Mouse (Mus musculus) midbrain, embryonic 12.5 days (tissue): ENCODE data around the gene Susd4. TPM values are rescaled to one million over a fixed set of nuclear protein-coding genes. Genes with fewer than 3 reads are reported as not detected.
A peak's percentile ranks its signal among the peaks of the same experiment; 100 is the strongest.

Source experiments
- ATAC-seq: fragments of 200-750 bp; cut with Nextera tagmentation; 2 replicates; pipeline ENCODE4 v1.8.0; 2017; ENCODE audit warnings: low read depth, moderate TSS enrichment, moderate library complexity; ENCODE audit not compliant: low FRiP score
- H3K27ac ChIP-seq: fragments of 300-500 bp; sonication (generic); replicated peaks from 2 replicates; pipeline ENCODE4 v1.5.1; 2016; ENCODE audit warnings: mild to moderate bottlenecking
- H3K27me3 ChIP-seq: fragments of 300-500 bp; sonication (generic); 2 replicates; pipeline ENCODE4 v1.6.1; 2016; ENCODE audit warnings: mild to moderate bottlenecking
- H3K36me3 ChIP-seq: fragments of 300-500 bp; sonication (generic); 2 replicates; pipeline ENCODE4 v1.6.1; 2016
- H3K4me1 ChIP-seq: fragments of 300-500 bp; sonication (generic); 2 replicates; pipeline ENCODE4 v1.6.1; 2016
- H3K4me2 ChIP-seq: fragments of 300-500 bp; sonication (generic); replicated peaks from 2 replicates; pipeline ENCODE4 v1.6.1; 2016; ENCODE audit warnings: mild to moderate bottlenecking, moderate library complexity
- H3K4me3 ChIP-seq: fragments of 300-500 bp; sonication (generic); 2 replicates; pipeline ENCODE4 v1.5.1; 2016; ENCODE audit warnings: mild to moderate bottlenecking
- H3K9ac ChIP-seq: fragments of 300-500 bp; sonication (generic); replicated peaks from 2 replicates; pipeline ENCODE4 v1.6.1; 2016; ENCODE audit warnings: mild to moderate bottlenecking, moderate library complexity
- H3K9me3 ChIP-seq: fragments of 300-500 bp; sonication (generic); 2 replicates; pipeline ENCODE4 v1.6.1; 2016; ENCODE audit warnings: mild to moderate bottlenecking
- WGBS: fragments of 180-500 bp; shearing (Covaris S2); methylation state at CpG from one replicate; pipeline ENCODE4 v1.1.7; 2016; 5-methylcytosine and 5-hydroxymethylcytosine counted together
- polyA plus RNA-seq: library from polyadenylated mRNA; unstranded; fragments of >200 nt; fragmentation: Nextera tagmentation; extraction: Ambion mirVana; gene quantifications from 2 replicates; pipeline ENCODE4 v1.2.1, GENCODE M21; 2016

Susd4 gene
- polyA plus RNA-seq, 1 experiment from 2014 or later, result 28.3 TPM

DNA sequence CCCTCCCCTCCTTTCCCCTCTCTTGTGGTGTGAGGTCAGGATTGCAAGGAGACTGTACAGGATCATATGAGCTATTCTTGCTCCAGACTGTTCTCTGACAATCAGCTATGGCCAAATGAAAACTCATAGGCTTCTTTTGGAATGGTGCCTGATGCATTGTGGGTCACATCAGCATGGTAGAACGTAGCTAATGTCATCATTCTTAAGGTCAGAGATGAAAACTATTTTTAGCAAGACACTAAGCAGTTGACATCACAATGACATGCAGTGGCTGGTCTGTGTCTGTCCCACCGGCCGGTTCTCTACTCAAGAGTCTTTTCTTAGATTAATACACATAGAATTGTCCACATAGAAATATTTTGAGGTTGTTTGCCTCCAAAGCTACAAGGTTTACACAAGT is 142.0 kb downstream of the Susd4 start:
- no peaks in the 10 kb centered on the region for H3K36me3 ChIP-seq
- no peak for ATAC-seq
- H3K4me3 ChIP-seq, result no peak overlapping the region
- H3K27ac ChIP-seq, result no peak overlapping the region
- H3K9ac ChIP-seq, result no peak overlapping the region
- no peaks in the 10 kb centered on the region for H3K27me3 ChIP-seq
- 91% methylated on average over 3 of the region's 3 CpGs for WGBS
- no peak overlapping the region for H3K4me2 ChIP-seq
- peaks cover 11% of the 10 kb centered on the region for H3K4me1 ChIP-seq
- no peaks in the 10 kb centered on the region for H3K9me3 ChIP-seq

DNA sequence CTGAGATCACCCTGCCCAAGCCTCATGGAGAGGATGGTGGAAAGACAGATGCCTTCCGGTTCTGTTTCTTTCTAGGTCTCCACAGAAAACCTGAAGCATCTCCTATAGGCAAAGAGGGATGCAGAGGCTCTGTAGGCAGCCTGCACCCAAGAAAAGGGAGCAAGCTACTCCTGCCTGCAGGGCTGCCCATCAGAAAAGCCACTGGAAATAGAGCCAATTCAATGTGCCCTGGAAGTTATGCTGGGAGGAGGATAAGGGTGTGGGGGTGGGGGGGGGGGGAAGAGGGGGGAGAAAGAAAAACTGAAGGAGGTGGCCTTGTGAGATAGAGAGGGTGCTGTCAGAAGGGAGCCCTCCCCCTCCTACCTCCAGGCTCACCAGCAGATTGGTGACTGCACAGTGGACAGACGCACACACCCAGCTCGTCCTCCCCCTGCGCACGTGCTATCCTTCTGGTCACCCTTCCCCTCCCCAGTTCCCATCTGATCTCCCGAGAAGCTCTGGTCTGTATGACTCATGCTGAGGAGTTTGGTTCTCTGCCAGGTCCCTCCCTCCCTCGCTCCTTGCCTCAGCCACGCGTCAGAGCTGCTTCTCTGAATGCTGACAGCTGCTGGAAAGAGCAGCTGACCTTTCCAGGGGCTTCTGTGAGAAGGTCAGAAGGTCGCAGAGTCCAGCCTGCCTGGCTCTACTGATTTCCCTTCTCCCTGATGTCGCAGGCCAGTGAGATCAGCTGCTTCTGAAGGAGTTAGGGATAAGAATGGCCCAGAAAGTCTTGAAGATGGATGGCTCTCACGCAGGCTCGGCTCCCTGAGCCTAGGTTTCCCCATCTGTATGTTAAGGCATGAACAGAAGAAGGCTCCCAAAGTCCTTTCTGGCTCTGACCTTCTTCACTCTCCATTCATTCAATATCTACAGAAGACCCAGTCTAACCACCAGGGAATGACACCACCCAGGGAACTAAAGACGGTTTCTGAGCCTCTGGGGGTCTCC is 144.7 kb downstream of the Susd4 start:
- Histone ChIP-seq H3K4me2 (no peak overlapping the region), H3K36me3 (no peaks in the 10 kb centered on the region), H3K4me3 (no peak overlapping the region), H3K9me3 (0 out of 2 replicates have a peak, but pooled peaks cover 2% of the 10 kb centered on the region), H3K9ac (no peak overlapping the region), H3K4me1 (peaks cover 11% of the 10 kb centered on the region), H3K27me3 (no peaks in the 10 kb centered on the region), H3K27ac (0 out of 2 replicates have a peak overlapping the region, but pooled peaks have one; percentile 2)
- 15% methylated on average over 14 of the region's 14 CpGs for WGBS
- peak; percentile 89 for ATAC-seq

DNA sequence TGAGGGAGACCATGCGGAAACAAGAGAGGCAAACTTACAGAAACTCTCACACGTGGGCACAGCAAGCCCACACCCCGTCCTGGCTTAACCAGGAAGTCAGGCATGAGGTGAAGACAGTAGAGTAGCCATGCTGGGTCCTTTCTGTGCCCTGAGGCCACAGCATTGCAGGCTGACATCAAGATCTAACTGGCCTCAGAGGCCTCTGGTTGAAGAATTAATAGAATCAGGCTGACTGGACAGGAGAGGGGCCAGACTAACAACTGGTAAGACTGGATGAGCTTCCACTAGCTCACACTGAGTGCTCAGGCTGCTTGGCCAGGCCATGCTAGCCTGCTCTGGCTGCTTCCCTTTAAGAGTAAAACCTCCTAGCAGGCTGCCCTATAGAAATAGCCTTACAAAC is 145.4 kb downstream of the Susd4 start:
- Histone ChIP-seq H3K27ac (no peak overlapping the region), H3K4me2 (no peak overlapping the region), H3K4me3 (no peak overlapping the region), H3K9ac (no peak overlapping the region), H3K9me3 (0 out of 2 replicates have a peak, but pooled peaks cover 2% of the 10 kb centered on the region), H3K4me1 (peaks cover 11% of the 10 kb centered on the region), H3K36me3 (no peaks in the 10 kb centered on the region), H3K27me3 (no peaks in the 10 kb centered on the region)
- WGBS, result 43% methylated on average over 3 of the region's 3 CpGs
- no peak for ATAC-seq

DNA sequence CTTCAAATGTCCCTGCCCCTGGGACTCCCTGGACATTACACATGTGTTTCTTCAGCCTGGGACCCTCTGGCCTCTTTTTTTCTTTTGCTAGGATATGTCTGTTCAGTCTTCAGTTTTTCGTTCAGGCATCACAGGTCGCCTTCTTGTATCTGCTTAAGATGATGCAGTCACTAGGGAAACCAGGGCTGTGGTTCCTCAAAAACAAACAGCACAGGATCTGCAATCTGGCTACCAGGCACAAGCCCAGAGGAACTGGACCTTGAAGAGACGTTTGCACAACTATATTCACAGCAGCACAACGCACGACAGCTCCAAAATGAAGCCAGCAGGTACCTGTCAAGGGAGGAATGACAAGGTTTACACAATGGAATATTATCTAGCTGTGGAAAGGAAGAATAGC is 145.9 kb downstream of the Susd4 start:
- Histone ChIP-seq H3K4me1 (peaks cover 11% of the 10 kb centered on the region), H3K4me3 (no peak overlapping the region), H3K36me3 (no peaks in the 10 kb centered on the region), H3K9me3 (0 out of 2 replicates have a peak, but pooled peaks cover 2% of the 10 kb centered on the region), H3K4me2 (no peak overlapping the region), H3K9ac (no peak overlapping the region), H3K27me3 (no peaks in the 10 kb centered on the region), H3K27ac (no peak overlapping the region)
- WGBS, result 79% methylated on average over 5 of the region's 5 CpGs
- no peak for ATAC-seq

DNA sequence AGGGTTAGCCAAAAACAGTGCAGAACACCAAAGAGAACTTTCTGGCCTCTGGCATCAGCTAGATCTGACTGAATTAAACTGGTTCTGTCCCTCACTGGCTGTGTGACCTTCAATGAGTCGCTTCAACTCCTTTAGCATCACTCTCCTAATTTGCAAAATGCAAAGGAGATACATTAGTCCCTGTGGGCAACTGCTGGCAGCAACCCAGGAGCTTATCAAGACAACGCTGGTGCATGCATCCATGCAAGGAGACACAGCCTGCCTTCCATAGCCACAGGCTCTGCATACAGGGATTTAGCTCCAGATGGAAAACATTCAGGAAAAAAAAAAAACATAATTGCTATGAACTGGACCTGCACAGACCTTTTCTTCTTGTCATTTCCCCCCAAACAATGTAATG is 148.9 kb downstream of the Susd4 start:
- WGBS, result 69% methylated on average over 2 of the region's 2 CpGs
- no peak overlapping the region for H3K27ac ChIP-seq
- H3K4me3 ChIP-seq, result no peak overlapping the region

DNA sequence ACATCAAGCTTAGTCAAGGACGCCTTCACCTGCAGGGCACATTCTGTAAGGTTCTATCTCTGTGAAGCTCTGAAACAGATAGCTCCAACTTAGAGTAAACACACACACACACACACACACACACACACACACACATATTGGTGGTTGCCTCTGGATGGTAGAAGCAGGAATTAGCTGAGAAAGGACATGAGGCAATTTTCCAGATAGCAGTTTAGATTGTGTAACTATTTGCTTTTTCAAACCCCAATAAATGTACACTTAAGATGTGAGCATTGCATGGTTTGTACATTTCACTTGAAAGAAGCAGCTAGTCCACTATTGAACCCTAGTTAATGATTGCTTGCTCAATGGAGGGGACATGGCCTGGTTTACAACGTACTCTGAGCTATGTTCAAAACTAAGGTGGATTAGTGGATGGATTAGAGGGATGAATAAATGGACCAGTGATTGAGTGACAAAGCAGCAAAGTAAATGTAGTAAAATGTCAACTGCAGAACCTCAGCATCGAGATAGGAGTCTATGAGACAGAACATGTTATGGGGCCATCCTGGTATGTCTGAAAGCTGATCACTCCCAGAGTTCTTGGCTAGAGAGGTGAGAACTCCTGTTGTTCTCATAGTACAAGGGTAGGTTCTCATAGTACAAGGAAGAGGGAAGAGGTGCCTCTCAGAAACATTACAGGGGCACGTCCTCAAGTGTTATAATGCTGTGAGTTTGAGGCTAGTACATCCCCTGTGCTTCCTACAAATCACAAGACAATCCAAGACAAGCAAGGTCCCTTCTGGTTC is 150.7 kb downstream of the Susd4 start:
- Histone ChIP-seq H3K4me2 (no peak overlapping the region), H3K36me3 (no peaks in the 10 kb centered on the region), H3K9me3 (0 out of 2 replicates have a peak, but pooled peaks cover 2% of the 10 kb centered on the region), H3K9ac (no peak overlapping the region), H3K27ac (no peak overlapping the region), H3K4me3 (no peak overlapping the region), H3K27me3 (no peaks in the 10 kb centered on the region), H3K4me1 (peaks cover 10% of the 10 kb centered on the region)
- ATAC-seq, result no peak
- WGBS, result 79% methylated on average over 4 of the region's 4 CpGs

More for the DNA sequence above, 148.9 kb downstream of the Susd4 start:
- H3K4me2 ChIP-seq, result no peak overlapping the region
- no peaks in the 10 kb centered on the region for H3K27me3 ChIP-seq
- H3K4me1 ChIP-seq, result peaks cover 11% of the 10 kb centered on the region
- H3K9me3 ChIP-seq, result 0 out of 2 replicates have a peak, but pooled peaks cover 2% of the 10 kb centered on the region
- ATAC-seq, result no peak
- no peaks in the 10 kb centered on the region for H3K36me3 ChIP-seq
- H3K9ac ChIP-seq, result no peak overlapping the region

DNA sequence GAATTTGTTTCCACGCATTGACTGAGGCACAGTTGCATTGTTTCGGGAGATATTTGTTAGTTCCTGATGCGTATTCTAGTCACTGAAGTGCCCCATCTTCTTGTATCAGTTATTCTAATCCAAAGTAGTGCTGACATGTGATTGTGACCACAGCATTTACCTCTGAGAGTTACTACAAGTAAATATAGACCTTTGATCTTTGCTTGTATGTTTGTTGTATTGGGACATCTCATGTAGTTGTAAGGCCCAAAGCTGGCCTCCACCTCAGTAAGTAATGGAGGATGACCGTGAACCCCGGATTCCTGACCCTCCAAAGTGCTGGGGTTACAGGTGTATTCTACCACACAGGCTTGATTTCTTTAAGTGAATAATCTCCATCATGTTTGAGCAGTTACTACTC is 152.5 kb downstream of the Susd4 start:
- Histone ChIP-seq H3K9ac (no peak overlapping the region), H3K36me3 (no peaks in the 10 kb centered on the region), H3K4me3 (no peak overlapping the region), H3K4me2 (no peak overlapping the region), H3K27me3 (no peaks in the 10 kb centered on the region), H3K4me1 (peaks cover 10% of the 10 kb centered on the region), H3K27ac (no peak overlapping the region), H3K9me3 (0 out of 2 replicates have a peak, but pooled peaks cover 2% of the 10 kb centered on the region)
- WGBS, result 94% methylated on average over 5 of the region's 5 CpGs
- no peak for ATAC-seq

DNA sequence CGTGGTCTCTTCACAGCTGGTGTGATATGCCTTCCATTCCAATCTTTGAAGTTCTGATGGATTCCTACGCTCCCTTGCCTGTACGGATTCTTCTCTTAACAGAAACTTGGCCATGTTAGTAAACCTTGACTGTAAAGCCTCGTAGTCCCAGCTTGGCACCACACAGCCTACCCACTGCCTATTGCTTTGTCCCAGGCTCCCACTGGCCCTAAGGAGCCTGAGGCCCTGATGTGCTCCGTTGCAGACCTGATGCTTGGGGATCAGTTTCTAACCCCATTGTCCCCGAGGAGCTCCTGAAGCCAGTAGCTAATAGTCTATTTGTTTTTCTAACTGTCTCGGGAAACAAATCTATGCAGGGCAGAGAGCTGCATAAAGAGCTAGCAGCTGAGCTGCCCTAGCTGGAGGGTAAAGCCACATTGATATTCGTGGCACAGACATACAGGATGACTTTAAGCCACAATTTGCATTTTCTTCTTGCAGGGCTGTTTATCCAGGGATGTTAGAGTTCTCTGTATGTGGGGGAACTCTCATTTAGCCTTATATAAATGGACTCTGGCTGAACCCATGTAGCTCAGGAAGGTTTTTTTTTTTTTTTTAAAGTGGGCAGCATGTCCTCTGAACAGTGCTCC is 155.2 kb downstream of the Susd4 start:
- ATAC-seq, result peak; percentile 80
- 32% methylated on average over 8 of the region's 8 CpGs for WGBS
- H3K4me2 ChIP-seq, result no peak overlapping the region

DNA sequence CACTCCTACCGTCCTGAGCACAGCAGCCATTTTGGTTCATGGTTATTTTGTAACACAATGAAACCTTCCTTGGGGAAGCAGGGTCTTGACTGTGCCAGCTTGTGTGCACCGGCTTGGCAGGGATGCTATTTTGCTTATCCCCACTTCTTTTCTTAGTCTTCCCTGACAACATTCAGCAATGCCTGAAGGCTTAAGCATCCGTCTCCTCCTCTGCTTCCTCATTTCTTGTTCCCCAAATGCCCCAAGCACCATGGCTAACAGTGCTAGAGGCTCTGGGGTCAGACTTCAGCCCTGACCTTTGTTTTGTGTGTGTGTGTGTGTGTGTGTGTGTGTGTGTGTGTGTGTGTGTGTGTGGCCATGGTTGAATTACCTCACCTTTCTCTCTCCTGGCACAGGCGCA is 159.2 kb downstream of the Susd4 start:
- H3K27me3 ChIP-seq, result no peaks in the 10 kb centered on the region
- no peaks in the 10 kb centered on the region for H3K36me3 ChIP-seq
- no peaks in the 10 kb centered on the region for H3K9me3 ChIP-seq
- H3K27ac ChIP-seq, result no peak overlapping the region
- no peak overlapping the region for H3K9ac ChIP-seq
- 64% methylated on average over 4 of the region's 4 CpGs for WGBS
- H3K4me3 ChIP-seq, result no peak overlapping the region
- H3K4me1 ChIP-seq, result peaks cover 18% of the 10 kb centered on the region
- H3K4me2 ChIP-seq, result no peak overlapping the region
- ATAC-seq, result no peak

More for the DNA sequence above, 155.2 kb downstream of the Susd4 start:
- Histone ChIP-seq H3K27me3 (no peaks in the 10 kb centered on the region), H3K9me3 (no peaks in the 10 kb centered on the region), H3K4me3 (no peak overlapping the region), H3K27ac (peak overlapping the region; percentile 79), H3K9ac (no peak overlapping the region), H3K36me3 (no peaks in the 10 kb centered on the region), H3K4me1 (peaks cover 18% of the 10 kb centered on the region)

DNA sequence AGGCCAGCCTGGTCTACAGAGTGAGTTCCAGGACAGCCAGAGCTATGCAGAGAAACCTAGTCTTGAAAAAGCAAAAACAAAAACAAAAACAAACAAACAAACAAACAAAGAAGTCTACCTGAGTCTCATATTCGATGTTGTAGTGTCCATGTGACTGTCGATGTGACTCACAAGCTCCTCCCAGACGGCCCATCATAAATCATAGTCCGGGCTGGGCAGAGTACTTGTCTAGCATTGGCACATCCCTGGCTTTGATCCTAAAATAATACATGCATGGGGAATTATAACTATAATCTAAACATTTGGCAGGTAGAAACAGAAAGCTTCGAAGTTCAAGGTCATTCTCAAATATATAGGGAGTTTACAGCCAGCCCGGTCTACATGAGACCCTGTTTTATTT is 162.8 kb downstream of the Susd4 start:
- no peaks in the 10 kb centered on the region for H3K9me3 ChIP-seq
- H3K9ac ChIP-seq, result no peak overlapping the region
- H3K27me3 ChIP-seq, result no peaks in the 10 kb centered on the region
- no peak overlapping the region for H3K4me3 ChIP-seq
- H3K4me1 ChIP-seq, result peaks cover 9% of the 10 kb centered on the region; the same call in 1 of the 2 replicates
- no peak for ATAC-seq
- H3K4me2 ChIP-seq, result no peak overlapping the region
- H3K36me3 ChIP-seq, result no peaks in the 10 kb centered on the region
- 94% methylated on average over 6 of the region's 6 CpGs for WGBS
- H3K27ac ChIP-seq, result no peak overlapping the region

DNA sequence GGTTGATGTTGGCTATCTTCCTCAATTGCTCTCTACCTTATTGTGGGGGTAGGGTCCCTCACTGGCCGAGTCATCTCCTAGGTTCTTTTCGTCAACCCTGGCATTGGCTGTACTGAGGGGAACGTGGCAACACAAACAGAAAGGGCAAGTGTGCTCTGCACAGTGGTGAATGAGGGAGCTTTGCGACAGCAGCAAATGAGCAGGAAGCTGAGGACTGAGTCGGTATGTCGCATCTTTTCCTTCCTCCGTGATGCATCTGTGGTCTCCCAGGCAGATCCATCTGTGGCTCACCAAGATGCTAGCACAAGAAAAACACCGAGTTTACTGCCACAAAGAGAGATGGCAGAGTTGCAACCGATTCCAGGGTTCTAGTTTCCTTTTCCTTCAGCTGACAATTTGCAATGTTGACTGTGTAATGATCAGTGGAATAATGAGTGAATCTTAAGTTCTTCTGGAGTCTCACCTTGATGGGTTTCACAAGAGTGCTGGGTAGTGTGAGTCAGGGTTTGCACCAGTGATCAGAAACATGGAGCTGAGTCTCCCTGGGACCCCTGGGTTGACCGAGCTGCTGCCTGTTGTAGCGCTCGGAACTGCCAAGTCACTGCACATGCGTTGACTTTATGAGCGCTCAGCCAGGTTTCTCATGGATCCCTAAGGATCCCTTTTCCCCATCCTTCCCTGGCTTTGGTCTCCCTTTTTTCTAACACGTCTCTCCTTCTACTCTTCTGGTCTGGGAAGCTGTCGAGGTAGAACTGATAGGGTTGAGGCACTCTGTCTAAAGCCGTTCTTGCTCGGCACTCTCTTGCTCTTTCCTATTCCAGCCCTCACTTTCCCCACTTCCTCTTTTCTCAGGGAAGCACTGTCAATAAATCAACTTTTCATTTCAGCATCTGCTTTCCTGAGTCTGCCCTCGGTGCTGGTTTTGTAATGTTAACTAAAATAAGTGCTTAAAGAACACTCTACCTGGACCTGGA is 164.5 kb downstream of the Susd4 start:
- H3K27me3 ChIP-seq, result no peaks in the 10 kb centered on the region
- H3K4me1 ChIP-seq, result no peaks in the 10 kb centered on the region
- ATAC-seq, result no peak
- H3K4me2 ChIP-seq, result no peak overlapping the region
- H3K36me3 ChIP-seq, result no peaks in the 10 kb centered on the region
- 86% methylated on average over 19 of the region's 19 CpGs for WGBS
- H3K27ac ChIP-seq, result no peak overlapping the region
- H3K9me3 ChIP-seq, result no peaks in the 10 kb centered on the region
- H3K4me3 ChIP-seq, result no peak overlapping the region
- H3K9ac ChIP-seq, result no peak overlapping the region
